Mouse (Mus musculus): Measurements from ENCODE around the gene A030014E15Rik. TPM values are rescaled to one million over a fixed set of nuclear protein-coding genes. Genes with fewer than 3 reads are reported as not detected.

The A030014E15Rik gene
- polyA plus RNA-seq, 1 experiment from 2014 or later = not detected

GRCm38 (mm10) chr1:82966413-82966812 is 41.7 kb downstream of the A030014E15Rik start:
- WGBS = 75% methylated on average over 3 of the region's 3 CpGs
- no peak overlapping the region for H3K9ac ChIP-seq (ENCODE audit: low read length)
- H3K9me3 ChIP-seq (ENCODE audit: control insufficient read depth, low read length) = no peaks in the 10 kb centered on the region
- no peak overlapping the region for H3K27ac ChIP-seq (replicated peaks; ENCODE audit: low read depth, low read length)
- no peaks in the 10 kb centered on the region for H3K4me1 ChIP-seq (ENCODE audit: control insufficient read depth, insufficient read depth, low read length)
- no peak for DNase-seq (ENCODE audit: low spot score)
- no peaks in the 10 kb centered on the region for H3K27me3 ChIP-seq (ENCODE audit: control insufficient read depth, insufficient read depth, low read length)
- no peak overlapping the region for H3K4me2 ChIP-seq (ENCODE audit: low read depth, severe bottlenecking)
- no peak for ATAC-seq (ENCODE audit: insufficient number of reproducible peaks, low FRiP score, low TSS enrichment, low read depth)
- no peaks in the 10 kb centered on the region for H3K36me3 ChIP-seq (ENCODE audit: control insufficient read depth, insufficient read depth, low read length)
- no peak overlapping the region for H3K4me3 ChIP-seq (ENCODE audit: low read depth, low read length)

DNA sequence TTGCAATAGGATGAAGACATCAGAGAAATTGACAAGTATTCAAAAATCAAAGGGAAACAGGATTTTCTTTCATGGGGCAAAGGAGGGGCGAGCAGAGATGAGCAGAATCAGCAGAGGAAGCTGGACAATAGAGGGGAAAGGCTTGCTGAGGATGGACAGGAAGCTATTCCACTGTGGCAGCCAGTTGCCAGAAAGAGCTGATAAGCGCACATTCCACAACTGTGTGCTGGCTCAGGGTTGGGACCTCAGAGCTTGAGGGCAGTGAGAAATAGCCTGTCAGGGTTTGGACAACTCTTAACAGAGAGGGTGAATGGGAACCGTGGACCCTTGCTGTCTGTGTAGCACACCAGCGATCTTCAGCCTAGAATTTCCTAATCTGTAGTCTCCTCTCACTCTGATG is 47.3 kb downstream of the A030014E15Rik start:
- DNase-seq (ENCODE audit: low spot score) = no peak

DNA sequence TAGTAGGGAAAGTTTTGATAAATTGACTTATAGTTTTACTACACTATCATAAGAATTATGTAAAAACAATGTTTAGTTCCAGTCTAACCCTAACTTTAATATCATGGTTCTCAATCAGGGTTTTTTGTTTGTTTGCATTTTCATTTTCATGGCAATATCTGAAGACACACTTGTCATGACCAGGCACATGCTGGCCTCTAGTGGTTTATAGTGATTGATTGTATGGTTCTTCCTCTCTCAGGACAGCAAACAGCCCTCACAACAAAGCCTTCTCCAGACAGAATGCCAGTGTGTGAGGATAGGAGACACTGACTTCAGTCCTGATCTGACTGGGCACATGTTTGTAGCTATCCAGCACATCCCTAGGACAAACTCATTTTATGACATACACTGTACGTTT is 48.5 kb downstream of the A030014E15Rik start:
- DNase-seq (ENCODE audit: low spot score) = no peak
- Histone ChIP-seq H3K4me2 (ENCODE audit: low read depth, severe bottlenecking) (no peak overlapping the region), H3K4me3 (ENCODE audit: low read depth, low read length) (no peak overlapping the region), H3K4me1 (ENCODE audit: control insufficient read depth, insufficient read depth, low read length) (no peaks in the 10 kb centered on the region), H3K9me3 (ENCODE audit: control insufficient read depth, low read length) (no peaks in the 10 kb centered on the region), H3K27ac (replicated peaks; ENCODE audit: low read depth, low read length) (no peak overlapping the region), H3K36me3 (ENCODE audit: control insufficient read depth, insufficient read depth, low read length) (no peaks in the 10 kb centered on the region), H3K27me3 (ENCODE audit: control insufficient read depth, insufficient read depth, low read length) (no peaks in the 10 kb centered on the region), H3K9ac (ENCODE audit: low read length) (no peak overlapping the region)
- ATAC-seq (ENCODE audit: insufficient number of reproducible peaks, low FRiP score, low TSS enrichment, low read depth) = no peak
- 82% methylated on average over 1 of the region's 1 CpGs for WGBS

More for the DNA sequence above, 47.3 kb downstream of the A030014E15Rik start:
- WGBS = 55% methylated on average over 4 of the region's 4 CpGs
- H3K4me2 ChIP-seq (ENCODE audit: low read depth, severe bottlenecking) = no peak overlapping the region
- H3K4me1 ChIP-seq (ENCODE audit: control insufficient read depth, insufficient read depth, low read length) = no peaks in the 10 kb centered on the region
- no peak overlapping the region for H3K9ac ChIP-seq (ENCODE audit: low read length)
- H3K36me3 ChIP-seq (ENCODE audit: control insufficient read depth, insufficient read depth, low read length) = no peaks in the 10 kb centered on the region
- no peak overlapping the region for H3K4me3 ChIP-seq (ENCODE audit: low read depth, low read length)
- H3K9me3 ChIP-seq (ENCODE audit: control insufficient read depth, low read length) = no peaks in the 10 kb centered on the region
- no peaks in the 10 kb centered on the region for H3K27me3 ChIP-seq (ENCODE audit: control insufficient read depth, insufficient read depth, low read length)
- no peak for ATAC-seq (ENCODE audit: insufficient number of reproducible peaks, low FRiP score, low TSS enrichment, low read depth)
- H3K27ac ChIP-seq (replicated peaks; ENCODE audit: low read depth, low read length) = no peak overlapping the region

- Histone ChIP-seq H3K27ac (replicated peaks; ENCODE audit: low read depth, low read length) (no peak overlapping the region), H3K36me3 (ENCODE audit: control insufficient read depth, insufficient read depth, low read length) (no peaks in the 10 kb centered on the region), H3K9me3 (ENCODE audit: control insufficient read depth, low read length) (no peaks in the 10 kb centered on the region), H3K4me2 (ENCODE audit: low read depth, severe bottlenecking) (no peak overlapping the region), H3K4me3 (ENCODE audit: low read depth, low read length) (no peak overlapping the region), H3K9ac (ENCODE audit: low read length) (no peak overlapping the region), H3K27me3 (ENCODE audit: control insufficient read depth, insufficient read depth, low read length) (no peaks in the 10 kb centered on the region), H3K4me1 (ENCODE audit: control insufficient read depth, insufficient read depth, low read length) (no peaks in the 10 kb centered on the region)
- ATAC-seq (ENCODE audit: insufficient number of reproducible peaks, low FRiP score, low TSS enrichment, low read depth) (no peak), DNase-seq (ENCODE audit: low spot score) (no peak)
- 67% methylated on average over 6 of the region's 6 CpGs for WGBS
These were observed 49.2 kb downstream of the A030014E15Rik start for GRCm38 (mm10) chr1:82973901-82974300.

GRCm38 (mm10) chr1:82974342-82974741 is 49.6 kb downstream of the A030014E15Rik start:
- H3K9ac ChIP-seq (ENCODE audit: low read length) = no peak overlapping the region
- 89% methylated on average over 9 of the region's 9 CpGs for WGBS
- DNase-seq (ENCODE audit: low spot score) = no peak
- no peaks in the 10 kb centered on the region for H3K9me3 ChIP-seq (ENCODE audit: control insufficient read depth, low read length)
- ATAC-seq (ENCODE audit: insufficient number of reproducible peaks, low FRiP score, low TSS enrichment, low read depth) = no peak
- H3K36me3 ChIP-seq (ENCODE audit: control insufficient read depth, insufficient read depth, low read length) = no peaks in the 10 kb centered on the region
- H3K4me3 ChIP-seq (ENCODE audit: low read depth, low read length) = no peak overlapping the region
- no peak overlapping the region for H3K4me2 ChIP-seq (ENCODE audit: low read depth, severe bottlenecking)
- no peaks in the 10 kb centered on the region for H3K27me3 ChIP-seq (ENCODE audit: control insufficient read depth, insufficient read depth, low read length)
- no peaks in the 10 kb centered on the region for H3K4me1 ChIP-seq (ENCODE audit: control insufficient read depth, insufficient read depth, low read length)
- no peak overlapping the region for H3K27ac ChIP-seq (replicated peaks; ENCODE audit: low read depth, low read length)

Other genes with a start within 250 kb of the A030014E15Rik start
- 233 and 234 TPM in 2 replicates for gene Mff, start 200.0 kb upstream of the A030014E15Rik start, polyA plus RNA-seq (2014; fragmentation: Nextera tagmentation; extraction: Ambion mirVana)
- gene Tm4sf20, start 156.5 kb upstream of the A030014E15Rik start, polyA plus RNA-seq (2014; fragmentation: Nextera tagmentation; extraction: Ambion mirVana) = not detected in 2 replicates
- gene Gm47791, start 153.7 kb upstream of the A030014E15Rik start, polyA plus RNA-seq (2014; fragmentation: Nextera tagmentation; extraction: Ambion mirVana) = not detected in 2 replicates
- gene Agfg1, start 85.4 kb upstream of the A030014E15Rik start, polyA plus RNA-seq (2014; fragmentation: Nextera tagmentation; extraction: Ambion mirVana) = 39.8 and 42.1 TPM in 2 replicates
- gene A030005L19Rik, start 11.6 kb upstream of the A030014E15Rik start, polyA plus RNA-seq (2014; fragmentation: Nextera tagmentation; extraction: Ambion mirVana) = 0.33 TPM in 1 of 2 replicates, not detected in the other
- gene Gm6217, start 6.5 kb downstream of the A030014E15Rik start, polyA plus RNA-seq (2014; fragmentation: Nextera tagmentation; extraction: Ambion mirVana) = not detected in 2 replicates
- not detected in 2 replicates for gene A030003K21Rik, start 18.5 kb downstream of the A030014E15Rik start, polyA plus RNA-seq (2014; fragmentation: Nextera tagmentation; extraction: Ambion mirVana)
- not detected in 2 replicates for gene Gm7544, start 31.1 kb downstream of the A030014E15Rik start, polyA plus RNA-seq (2014; fragmentation: Nextera tagmentation; extraction: Ambion mirVana)
- not detected in 2 replicates for gene Gm47955, start 35.4 kb downstream of the A030014E15Rik start, polyA plus RNA-seq (2014; fragmentation: Nextera tagmentation; extraction: Ambion mirVana)
- not detected in 2 replicates for gene Gm47959, start 75.6 kb downstream of the A030014E15Rik start, polyA plus RNA-seq (2014; fragmentation: Nextera tagmentation; extraction: Ambion mirVana)
- gene Slc19a3, start 113.5 kb downstream of the A030014E15Rik start, polyA plus RNA-seq (2014; fragmentation: Nextera tagmentation; extraction: Ambion mirVana) = 0.83 and 1.6 TPM in 2 replicates
- gene Krtap28-10, start 117.6 kb downstream of the A030014E15Rik start, polyA plus RNA-seq (2014; fragmentation: Nextera tagmentation; extraction: Ambion mirVana) = not detected in 2 replicates
- gene Gm47969, start 120.0 kb downstream of the A030014E15Rik start, polyA plus RNA-seq (2014; fragmentation: Nextera tagmentation; extraction: Ambion mirVana) = not detected in 2 replicates
- not detected in 2 replicates for gene A030005K14Rik, start 134.5 kb downstream of the A030014E15Rik start, polyA plus RNA-seq (2014; fragmentation: Nextera tagmentation; extraction: Ambion mirVana)
- not detected in 2 replicates for gene Krtap28-13, start 136.0 kb downstream of the A030014E15Rik start, polyA plus RNA-seq (2014; fragmentation: Nextera tagmentation; extraction: Ambion mirVana)
- not detected in 2 replicates for gene Ccl20, start 191.8 kb downstream of the A030014E15Rik start, polyA plus RNA-seq (2014; fragmentation: Nextera tagmentation; extraction: Ambion mirVana)
- gene Daw1, start 234.8 kb downstream of the A030014E15Rik start, polyA plus RNA-seq (2014; fragmentation: Nextera tagmentation; extraction: Ambion mirVana) = 0.11 TPM in 1 of 2 replicates, not detected in the other